Mouse (Mus musculus) gastrocnemius, adult 18-20 months (tissue): ENCODE measurements around the gene Kars. TPM values are rescaled to one million over a fixed set of nuclear protein-coding genes. Genes with fewer than 3 reads are reported as not detected.

Source experiments
- DNase-seq: peaks from one replicate; pipeline ENCODE4 v3.0.0; 2021; ENCODE audit warnings: low spot score
- total RNA-seq, 2 experiments: library from RNA; stranded (reverse); gene quantifications; 2 replicates each; pipeline ENCODE4 v1.2.3; 2021

Gene Kars
- total RNA-seq, 2 experiments from 2014 or later, result 135 TPM

GRCm38 (mm10) chr8:111984511-111984910 lies 26.6 kb downstream of the Kars start:
- no peak for DNase-seq

- DNase-seq, result no peak
Observed at GRCm38 (mm10) chr8:111982116-111982515, 29.0 kb downstream of the Kars start.

- DNase-seq, result no peak
Observed at GRCm38 (mm10) chr8:111978147-111978546, 33.0 kb downstream of the Kars start.

GRCm38 (mm10) chr8:111976326-111976725 lies 34.8 kb downstream of the Kars start:
- no peak for DNase-seq

- no peak for DNase-seq
Observed at GRCm38 (mm10) chr8:111975706-111976105, 35.4 kb downstream of the Kars start.

- DNase-seq, result no peak
Observed at GRCm38 (mm10) chr8:111974138-111974537, 37.0 kb downstream of the Kars start.

GRCm38 (mm10) chr8:111968991-111969390 lies 42.1 kb downstream of the Kars start:
- no peak for DNase-seq

GRCm38 (mm10) chr8:111968541-111968940 lies 42.6 kb downstream of the Kars start:
- no peak for DNase-seq

- no peak for DNase-seq
Observed at GRCm38 (mm10) chr8:111967246-111967870, 43.8 kb downstream of the Kars start.

GRCm38 (mm10) chr8:111964849-111965561 lies 46.1 kb downstream of the Kars start:
- no peak for DNase-seq

- DNase-seq, result no peak
Observed at GRCm38 (mm10) chr8:111964351-111964750, 46.8 kb downstream of the Kars start.

- no peak for DNase-seq
Observed at GRCm38 (mm10) chr8:111963546-111963945, 47.6 kb downstream of the Kars start.

- no peak for DNase-seq
Observed at GRCm38 (mm10) chr8:111963091-111963490, 48.0 kb downstream of the Kars start.

GRCm38 (mm10) chr8:111962589-111962988 lies 48.5 kb downstream of the Kars start:
- no peak for DNase-seq

GRCm38 (mm10) chr8:111961330-111961729 lies 49.8 kb downstream of the Kars start:
- DNase-seq, result no peak

GRCm38 (mm10) chr8:111960591-111961321 lies 50.4 kb downstream of the Kars start:
- no peak for DNase-seq

- DNase-seq, result no peak
Observed at GRCm38 (mm10) chr8:111957231-111957630, 53.9 kb downstream of the Kars start.

- no peak for DNase-seq
Observed at GRCm38 (mm10) chr8:111955879-111956278, 55.2 kb downstream of the Kars start.

GRCm38 (mm10) chr8:111954844-111955594 lies 56.1 kb downstream of the Kars start:
- peak; percentile 15 for DNase-seq

- no peak for DNase-seq
Observed at GRCm38 (mm10) chr8:111951936-111952335, 59.2 kb downstream of the Kars start.

- no peak for DNase-seq
Observed at GRCm38 (mm10) chr8:111951317-111951716, 59.8 kb downstream of the Kars start.

GRCm38 (mm10) chr8:111950846-111951245 lies 60.3 kb downstream of the Kars start:
- DNase-seq, result no peak
